Mouse (Mus musculus) kidney, postnatal 0 days (tissue): ENCODE results near the gene Olfr1110. TPM values are rescaled to one million over a fixed set of nuclear protein-coding genes. Genes with fewer than 3 reads are reported as not detected.
"Not testable (repeated sequence)": the region's sequence is repeated elsewhere in the genome, so short reads cannot be mapped to it uniquely, and the experiment has no call there.

Source experiments
- ATAC-seq: fragments of 200-750 bp; cut with Nextera tagmentation; replicated peaks from 2 replicates; pipeline ENCODE4 v1.8.0; 2017; ENCODE audit warnings: low read depth, moderate number of reproducible peaks, moderate TSS enrichment, moderate library complexity; ENCODE audit not compliant: low FRiP score
- DNase-seq: peaks from one replicate; pipeline ENCODE4 v3.0.0-alpha.2; 2016; ENCODE audit warnings: low spot score
- H3K27ac ChIP-seq: fragments of 300-500 bp; sonication (generic); 2 replicates; pipeline ENCODE4 v1.5.1; 2014; ENCODE audit warnings: mild to moderate bottlenecking
- H3K27me3 ChIP-seq: fragments of 300-500 bp; sonication (generic); 2 replicates; pipeline ENCODE4 v1.6.1; 2014; ENCODE audit warnings: low read length, mixed read lengths; ENCODE audit not compliant: insufficient read depth
- H3K36me3 ChIP-seq: fragments of 300-500 bp; sonication (generic); 2 replicates; pipeline ENCODE4 v1.6.1; 2014; ENCODE audit warnings: low read length, mixed read lengths; ENCODE audit not compliant: insufficient read depth
- H3K4me1 ChIP-seq: fragments of 300-500 bp; sonication (generic); replicated peaks from 2 replicates; pipeline ENCODE4 v1.6.1; 2014; ENCODE audit warnings: antibody characterized with exemption, low read length, mixed read lengths; ENCODE audit not compliant: insufficient read depth
- H3K4me2 ChIP-seq: fragments of 300-500 bp; sonication (generic); 2 replicates; pipeline ENCODE4 v1.6.1; 2014; ENCODE audit warnings: mild to moderate bottlenecking, low read length, moderate library complexity, mixed read lengths
- H3K4me3 ChIP-seq: fragments of 300-500 bp; sonication (generic); replicated peaks from 2 replicates; pipeline ENCODE4 v1.5.1; 2014; ENCODE audit warnings: low read depth, low read length
- H3K9ac ChIP-seq: fragments of 300-500 bp; sonication (generic); 2 replicates; pipeline ENCODE4 v1.6.1; 2014; ENCODE audit warnings: low read depth, low read length
- H3K9me3 ChIP-seq: fragments of 300-500 bp; sonication (generic); replicated peaks from 2 replicates; pipeline ENCODE4 v1.6.1; 2016; ENCODE audit warnings: low read length, inconsistent platforms, mixed read lengths
- CTCF ChIP-seq: IDR thresholded peaks from 2 replicates; pipeline ENCODE4 v1.5.1; 2016; ENCODE audit warnings: antibody characterized with exemption, low read depth, mild to moderate bottlenecking, moderate library complexity
- WGBS: fragments of 180-500 bp; shearing (Covaris S2); extraction: QIAGEN DNeasy Blood & Tissue Kit; methylation state at CpG from one replicate; pipeline ENCODE4 v1.1.7; 2014; 5-methylcytosine and 5-hydroxymethylcytosine counted together
- polyA plus RNA-seq: library from polyadenylated mRNA; unstranded; fragments of >200 nt; fragmentation: Nextera tagmentation; extraction: Ambion mirVana; gene quantifications from 2 replicates; pipeline ENCODE4 v1.2.1, GENCODE M21; 2015

The Olfr1110 gene
- not detected in 2 replicates for polyA plus RNA-seq

- Histone ChIP-seq H3K9me3 (no peaks in the 10 kb centered on the region), H3K9ac (no peak within 1 kb of the TSS), H3K27me3 (no peaks in the 10 kb centered on the region), H3K36me3 (no peaks in the 10 kb centered on the region), H3K4me3 (no peak within 1 kb of the TSS), H3K4me2 (no peak within 1 kb of the TSS), H3K27ac (no peak within 1 kb of the TSS), H3K4me1 (no peaks in the 10 kb centered on the region)
- ATAC-seq (no peak), DNase-seq (no peak)
- no peak for TF ChIP-seq CTCF
- WGBS = 83% methylated on average over 1 of the region's 1 CpGs
Observed at GRCm38 (mm10) chr2:87140200-87140599, at the start of gene Olfr1110. Gene Olfr1110 (minus strand): TSS chr2:87140300.

- no peak within 1 kb of the TSS for H3K4me2 ChIP-seq
- 78% methylated on average over 1 of the region's 1 CpGs for WGBS
- no peaks in the 10 kb centered on the region for H3K36me3 ChIP-seq
- DNase-seq (no peak), ATAC-seq (no peak)
- H3K4me1 ChIP-seq = no peaks in the 10 kb centered on the region
- H3K4me3 ChIP-seq = no peak within 1 kb of the TSS
- no peak within 1 kb of the TSS for H3K9ac ChIP-seq
- no peak within 1 kb of the TSS for H3K27ac ChIP-seq
- H3K27me3 ChIP-seq = no peaks in the 10 kb centered on the region
- no peaks in the 10 kb centered on the region for H3K9me3 ChIP-seq
- TF ChIP-seq CTCF = no peak
Observed at GRCm38 (mm10) chr2:87187498-87187897, 47.4 kb upstream of the Olfr1110 start, which contains the start of gene Olfr1112. Gene Olfr1112 (plus strand): TSS chr2:87187798.

GRCm38 (mm10) chr2:87167731-87168130 is 27.6 kb upstream of the Olfr1110 start:
- DNase-seq, H3K9me3 ChIP-seq, H3K9ac ChIP-seq, H3K4me2 ChIP-seq, H3K36me3 ChIP-seq, H3K4me3 ChIP-seq, H3K27ac ChIP-seq, ATAC-seq, H3K27me3 ChIP-seq, H3K4me1 ChIP-seq: not testable (repeated sequence)
- 86% methylated on average over 2 of the region's 2 CpGs for WGBS

GRCm38 (mm10) chr2:87152524-87152923 is 12.4 kb upstream of the Olfr1110 start, which contains the start of gene Olfr1111:
Gene Olfr1111 (minus strand): TSS chr2:87152624.
- Histone ChIP-seq H3K9ac (no peak within 1 kb of the TSS), H3K36me3 (no peaks in the 10 kb centered on the region), H3K4me2 (no peak within 1 kb of the TSS), H3K4me1 (no peaks in the 10 kb centered on the region), H3K9me3 (no peaks in the 10 kb centered on the region), H3K27ac (no peak within 1 kb of the TSS), H3K4me3 (no peak within 1 kb of the TSS), H3K27me3 (no peaks in the 10 kb centered on the region)
- DNase-seq (no peak), ATAC-seq (no peak)
- no peak for TF ChIP-seq CTCF

GRCm38 (mm10) chr2:87114467-87114866 is 25.6 kb downstream of the Olfr1110 start, which contains the start of gene Olfr259:
Gene Olfr259 (minus strand): TSS chr2:87114567.
- no peak for ATAC-seq
- no peak for DNase-seq
- H3K4me2 ChIP-seq = no peak within 1 kb of the TSS
- no peaks in the 10 kb centered on the region for H3K9me3 ChIP-seq
- no peak within 1 kb of the TSS for H3K9ac ChIP-seq
- H3K27ac ChIP-seq = no peak within 1 kb of the TSS
- H3K27me3 ChIP-seq = no peaks in the 10 kb centered on the region
- H3K4me3 ChIP-seq = no peak within 1 kb of the TSS
- no peak for TF ChIP-seq CTCF
- H3K36me3 ChIP-seq = no peaks in the 10 kb centered on the region
- no peaks in the 10 kb centered on the region for H3K4me1 ChIP-seq

- 69% methylated on average over 1 of the region's 1 CpGs for WGBS
- ATAC-seq = no peak
- no peaks in the 10 kb centered on the region for H3K9me3 ChIP-seq
Observed at GRCm38 (mm10) chr2:87095908-87096307, 44.2 kb downstream of the Olfr1110 start, which contains the start of gene Olfr1109. Gene Olfr1109 (minus strand): TSS chr2:87096008.

More at GRCm38 (mm10) chr2:87095908-87096307, 44.2 kb downstream of the Olfr1110 start, which contains the start of gene Olfr1109:
- no peak for TF ChIP-seq CTCF
- Histone ChIP-seq H3K9ac (no peak within 1 kb of the TSS), H3K4me3 (no peak within 1 kb of the TSS), H3K27me3 (no peaks in the 10 kb centered on the region), H3K27ac (no peak within 1 kb of the TSS), H3K36me3 (no peaks in the 10 kb centered on the region), H3K4me1 (no peaks in the 10 kb centered on the region), H3K4me2 (no peak within 1 kb of the TSS)
- DNase-seq = no peak

Other genes with a start within 250 kb of the Olfr1110 start
- gene Olfr1097, start 248.1 kb downstream of the Olfr1110 start, polyA plus RNA-seq = not detected in 2 replicates
- not detected in 2 replicates for gene Olfr1098, start 215.8 kb downstream of the Olfr1110 start, polyA plus RNA-seq
- not detected in 2 replicates for gene Olfr1099, start 179.6 kb downstream of the Olfr1110 start, polyA plus RNA-seq
- not detected in 2 replicates for gene Olfr1100, start 160.3 kb downstream of the Olfr1110 start, polyA plus RNA-seq
- not detected in 2 replicates for gene Olfr1101, start 149.1 kb downstream of the Olfr1110 start, polyA plus RNA-seq
- gene Olfr1102, start 141.9 kb downstream of the Olfr1110 start, polyA plus RNA-seq = not detected in 2 replicates
- gene Olfr1104, start 113.2 kb downstream of the Olfr1110 start, polyA plus RNA-seq = not detected in 2 replicates
- not detected in 2 replicates for gene Olfr1105, start 103.8 kb downstream of the Olfr1110 start, polyA plus RNA-seq
- gene Olfr1106, start 88.0 kb downstream of the Olfr1110 start, polyA plus RNA-seq = not detected in 2 replicates
- not detected in 2 replicates for gene Olfr1107, start 64.5 kb downstream of the Olfr1110 start, polyA plus RNA-seq
- not detected in 2 replicates for gene Olfr1109, start 44.3 kb downstream of the Olfr1110 start, polyA plus RNA-seq
- not detected in 2 replicates for gene Olfr259, start 25.7 kb downstream of the Olfr1110 start, polyA plus RNA-seq
- not detected in 2 replicates for gene Olfr1111, start 12.3 kb upstream of the Olfr1110 start, polyA plus RNA-seq
- not detected in 2 replicates for gene Olfr1112, start 47.5 kb upstream of the Olfr1110 start, polyA plus RNA-seq
- not detected in 2 replicates for gene Olfr1113, start 68.7 kb upstream of the Olfr1110 start, polyA plus RNA-seq
- not detected in 2 replicates for gene Olfr1115, start 107.7 kb upstream of the Olfr1110 start, polyA plus RNA-seq
- gene Olfr1116, start 127.2 kb upstream of the Olfr1110 start, polyA plus RNA-seq = not detected in 2 replicates
- gene Olfr1118, start 167.3 kb upstream of the Olfr1110 start, polyA plus RNA-seq = not detected in 2 replicates
- not detected in 2 replicates for gene Olfr1120, start 214.5 kb upstream of the Olfr1110 start, polyA plus RNA-seq
- not detected in 2 replicates for gene Olfr1121, start 229.6 kb upstream of the Olfr1110 start, polyA plus RNA-seq
- not detected in 2 replicates for gene Olfr1122, start 245.5 kb upstream of the Olfr1110 start, polyA plus RNA-seq